Mouse (Mus musculus): ENCODE results near the gene Apom.

DNA sequence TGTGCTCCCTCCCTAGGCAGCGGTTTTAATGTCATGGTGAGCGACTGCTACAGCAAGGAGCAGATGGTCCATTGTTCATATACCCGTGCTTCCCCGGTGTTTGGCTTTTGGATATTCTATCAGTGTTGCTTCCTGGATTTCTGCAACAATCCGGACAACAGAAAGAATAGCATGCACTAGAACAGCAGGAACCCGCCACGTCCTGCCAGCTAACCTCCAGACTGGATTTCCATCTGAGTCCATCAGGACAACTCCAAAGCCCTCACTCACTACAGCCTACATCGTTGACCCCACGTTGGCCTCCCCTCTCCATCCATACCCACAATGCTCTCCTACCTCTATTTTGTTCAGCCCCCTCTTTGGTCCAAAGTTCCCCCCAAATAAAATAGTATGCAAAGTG is 20.1 kb downstream of the Apom start:
- TF ChIP-seq CTCF (IDR thresholded peaks at IDR 0.05; ENCODE audit: low read depth) (no peak), EP300 (IDR thresholded peaks at IDR 0.05; ENCODE audit: low read depth) (no peak)

Measured in heart, postnatal 0 days (tissue).